Mouse (Mus musculus): ENCODE measurements around the gene Calcoco2. TPM values are rescaled to one million over a fixed set of nuclear protein-coding genes. Genes with fewer than 3 reads are reported as not detected.
"Not testable (repeated sequence)": the region's sequence is repeated elsewhere in the genome, so short reads cannot be mapped to it uniquely, and the experiment has no call there.

Gene Calcoco2
- total RNA-seq (2021), result not detected
- long read RNA-seq, experiment 1, result 0 reads
- long read RNA-seq, experiment 2, result 0 reads

DNA sequence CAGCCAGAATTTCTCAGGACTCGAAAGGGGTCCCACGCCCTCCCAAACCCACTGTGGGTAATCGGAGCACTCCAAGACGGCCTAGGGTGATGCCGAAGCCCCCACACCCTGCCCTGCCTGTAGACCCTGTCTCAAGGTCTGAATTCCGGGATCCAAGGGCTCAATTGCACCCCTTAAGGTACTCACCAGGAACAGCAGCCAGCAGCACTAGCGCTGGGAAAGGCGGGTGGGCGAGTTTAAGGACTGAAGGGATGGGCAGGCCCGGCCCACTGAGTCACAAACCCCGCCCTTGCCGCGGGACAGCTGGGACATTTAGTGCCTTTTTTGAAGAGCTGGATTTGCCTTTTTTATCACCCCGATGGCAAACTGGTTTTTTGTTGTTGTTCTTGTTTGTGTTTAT, at the start of gene Calcoco2:
TSS of gene Calcoco2 (minus strand) at position 214 of the 400 bp plus-strand sequence.
- TF ChIP-seq CTCF (IDR thresholded peaks at IDR 0.05), result no peak
- Histone ChIP-seq H3K4me3 (no peak within 1 kb of the TSS), H3K27ac (no peak within 1 kb of the TSS)
- no peak for DNase-seq (ENCODE audit: extremely low spot score in 1 of 2, low spot score in 2 of 2)
- intact Hi-C loops (cut with DNase I), result no loop called here

DNA sequence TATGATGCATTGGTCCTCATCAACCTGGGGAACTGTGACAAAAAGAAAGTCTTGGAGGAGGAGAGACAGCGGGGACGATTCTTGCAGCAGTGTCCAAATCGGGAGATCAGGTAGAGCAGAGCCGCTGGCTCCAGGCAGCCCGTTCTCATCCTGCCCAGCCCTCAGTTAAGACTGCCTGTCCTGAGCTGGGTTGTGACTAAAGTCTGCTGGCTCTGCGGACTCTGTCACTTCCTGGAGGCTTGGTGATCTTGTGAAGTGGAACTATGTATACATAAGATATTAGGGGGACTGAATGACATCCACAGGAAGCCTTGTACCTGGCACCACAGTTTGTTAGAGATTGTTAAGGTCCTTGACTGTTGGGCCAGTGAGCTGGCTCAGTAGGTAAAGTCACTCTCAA, 35.7 kb upstream of the Calcoco2 start:
- no peak for DNase-seq (ENCODE audit: extremely low spot score in 1 of 2, low spot score in 2 of 2)
- intact Hi-C loops (cut with DNase I), result loop anchor here (10.0 kb wide), 1 partner anchor 717 kb away; no protein-coding TSS in a partner anchor
- Histone ChIP-seq H3K4me3 (no peak overlapping the region), H3K27ac (no peak overlapping the region)
- TF ChIP-seq CTCF (IDR thresholded peaks at IDR 0.05), result no peak

DNA sequence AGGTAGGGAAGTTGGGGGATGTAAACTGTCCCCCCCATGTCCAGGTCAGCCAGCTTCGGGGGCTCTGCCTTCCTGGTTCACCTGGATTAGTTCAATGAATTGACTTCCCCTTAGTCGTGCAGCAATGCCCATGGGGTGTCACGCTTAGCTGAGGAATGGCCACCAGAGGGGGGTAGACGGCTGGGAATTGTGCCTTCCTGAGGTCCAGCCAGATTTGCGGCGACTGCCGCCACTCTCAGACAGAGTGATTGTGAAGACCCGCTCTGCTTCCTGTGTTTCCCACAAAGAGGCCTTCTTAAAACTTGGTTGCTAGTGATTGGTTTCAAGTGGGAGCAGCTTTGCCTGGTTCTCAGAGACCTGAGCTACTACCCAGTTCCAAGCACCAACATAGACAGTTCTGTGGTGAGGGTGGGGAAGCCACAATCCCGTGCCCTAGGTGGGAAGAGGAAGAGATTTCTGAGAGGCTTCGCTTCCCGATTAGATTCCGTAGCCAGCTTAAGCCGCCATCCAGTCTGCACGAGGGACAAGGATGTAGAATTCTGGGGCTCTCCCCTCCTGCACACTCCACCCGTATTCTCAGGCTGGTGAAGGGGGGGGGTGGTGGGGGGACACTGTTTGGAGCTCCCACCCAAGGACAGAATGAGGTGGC, 34.0 kb upstream of the Calcoco2 start:
- peak; percentile 76 for TF ChIP-seq CTCF (IDR thresholded peaks at IDR 0.05)
- peak; percentile 50 to 62 for DNase-seq (ENCODE audit: extremely low spot score in 1 of 2, low spot score in 2 of 2)
- H3K27ac ChIP-seq, result no peak overlapping the region
- intact Hi-C loops (cut with DNase I), result loop anchor here (2.0 to 10.0 kb wide), 2 partner anchors 89 to 719 kb away; no protein-coding TSS in a partner anchor
- no peak overlapping the region for H3K4me3 ChIP-seq

DNA sequence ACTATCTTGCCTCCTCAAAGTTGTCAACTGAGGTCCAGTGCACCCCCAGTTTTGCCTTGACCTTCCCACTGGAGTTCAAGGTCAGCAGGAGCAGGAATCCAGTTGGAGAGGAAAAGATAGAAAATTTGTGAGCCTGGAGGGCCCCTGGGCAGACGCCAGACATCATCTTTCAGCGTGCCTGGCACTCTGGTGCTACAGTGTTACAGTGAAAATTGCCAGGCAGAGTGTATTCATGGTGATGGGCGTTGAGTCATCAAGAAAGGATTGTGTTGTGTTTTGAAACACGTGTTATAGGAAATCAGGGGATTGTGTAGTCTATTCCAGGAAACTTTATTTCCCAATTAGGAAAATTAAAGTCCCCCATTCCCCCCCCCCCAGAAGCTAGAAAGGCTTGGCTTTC, 32.0 kb upstream of the Calcoco2 start:
- intact Hi-C loops (cut with DNase I), result loop anchor here (2.0 to 10.0 kb wide), 2 partner anchors 91 to 721 kb away; no protein-coding TSS in a partner anchor
- no peak overlapping the region for H3K4me3 ChIP-seq
- no peak for TF ChIP-seq CTCF (IDR thresholded peaks at IDR 0.05)
- no peak for DNase-seq (ENCODE audit: extremely low spot score in 1 of 2, low spot score in 2 of 2)
- no peak overlapping the region for H3K27ac ChIP-seq

DNA sequence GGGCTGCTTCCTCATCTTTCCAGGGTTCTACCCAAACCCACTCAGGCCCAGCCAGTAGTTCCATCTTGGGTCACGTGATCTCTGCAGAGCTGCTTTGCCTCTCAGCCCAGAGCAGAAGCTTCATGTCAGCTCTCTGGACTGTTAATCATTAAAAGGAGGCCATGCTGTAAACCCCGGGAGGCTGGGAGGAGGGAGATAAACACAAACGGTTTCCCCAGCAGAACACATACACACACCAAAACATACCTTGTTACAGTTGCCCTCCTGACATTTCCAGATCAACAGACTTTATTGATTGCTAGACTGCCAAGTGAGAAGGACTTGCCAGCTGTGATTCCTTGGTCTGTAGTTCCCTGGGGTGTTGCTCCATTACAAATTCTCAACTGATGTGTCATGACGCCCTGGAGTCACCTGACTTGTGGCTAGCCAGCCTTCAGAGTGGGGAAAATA, 29.0 kb upstream of the Calcoco2 start:
- H3K4me3 ChIP-seq, result no peak overlapping the region
- H3K27ac ChIP-seq, result no peak overlapping the region
- no peak for DNase-seq (ENCODE audit: extremely low spot score in 1 of 2, low spot score in 2 of 2)
- intact Hi-C loops (cut with DNase I), result loop anchor here (10.0 kb wide), 1 partner anchor 724 kb away; no protein-coding TSS in a partner anchor
- TF ChIP-seq CTCF (IDR thresholded peaks at IDR 0.05), result no peak

DNA sequence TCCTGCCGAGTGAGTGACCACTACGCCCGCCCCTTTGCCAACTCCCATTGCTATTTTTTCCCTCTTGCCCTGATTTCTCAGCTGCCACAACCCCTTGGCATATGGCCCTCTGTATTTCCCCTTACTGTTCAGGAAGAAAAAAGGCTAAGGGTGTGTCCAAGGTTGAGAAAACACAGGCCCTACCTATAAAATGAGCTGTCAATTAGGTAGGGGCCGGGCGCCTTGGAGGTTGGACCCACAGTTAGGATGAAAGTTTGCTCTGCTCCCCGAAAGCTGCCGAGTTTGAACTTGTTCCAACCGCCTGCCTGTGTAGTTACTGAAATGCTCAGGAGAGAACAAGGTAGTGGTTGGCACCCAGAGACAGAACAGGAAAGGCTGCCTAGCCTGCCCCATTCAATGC, 24.1 kb upstream of the Calcoco2 start:
- no peak for DNase-seq (ENCODE audit: extremely low spot score in 1 of 2, low spot score in 2 of 2)
- TF ChIP-seq CTCF (IDR thresholded peaks at IDR 0.05), result no peak
- no peak overlapping the region for H3K4me3 ChIP-seq
- intact Hi-C loops (cut with DNase I), result loop anchor here (10.0 kb wide), 1 partner anchor 261 kb away; no protein-coding TSS in a partner anchor
- no peak overlapping the region for H3K27ac ChIP-seq

DNA sequence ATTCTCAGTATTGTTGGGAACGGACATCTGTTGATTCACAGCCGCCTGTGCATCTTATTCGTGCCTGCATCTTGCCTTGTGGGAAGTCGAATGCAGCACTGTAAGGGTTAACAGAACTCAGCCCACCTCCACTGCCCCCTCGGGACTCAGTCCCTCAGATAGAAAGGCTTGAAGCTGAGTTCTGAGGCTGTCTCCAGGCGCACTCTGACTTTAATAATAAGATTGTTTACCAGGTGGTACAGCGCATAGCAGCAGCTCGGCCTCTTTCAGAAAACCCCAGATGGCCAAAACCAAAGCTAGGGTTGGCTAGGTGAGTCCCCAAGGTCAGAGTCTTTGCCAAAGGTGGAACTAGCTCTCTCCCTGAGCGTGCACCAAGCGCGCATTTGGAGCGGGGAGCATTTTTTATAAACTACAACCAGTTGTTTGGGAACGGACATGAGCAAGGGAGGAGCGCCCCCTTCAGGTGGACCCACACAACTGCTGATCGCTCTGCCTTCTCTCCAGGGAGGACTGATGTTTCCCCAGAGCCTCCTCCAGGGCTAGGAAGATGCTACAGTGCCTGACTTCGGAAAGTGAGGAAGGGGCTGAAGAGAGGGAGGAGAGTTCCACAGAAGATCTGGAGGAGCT, 21.6 kb upstream of the Calcoco2 start, which contains the start of gene Ttll6:
TSS of gene Ttll6 (plus strand) at position 548 of the 627 bp plus-strand sequence.
- intact Hi-C loops (cut with DNase I), result loop anchor here (5.0 to 10.0 kb wide), 2 partner anchors 259 to 446 kb away; no protein-coding TSS in a partner anchor
- peak; percentile 75 for TF ChIP-seq CTCF (IDR thresholded peaks at IDR 0.05)
- no peak within 1 kb of the TSS for H3K27ac ChIP-seq
- no peak within 1 kb of the TSS for H3K4me3 ChIP-seq
- peak; percentile 31 to 52 for DNase-seq (ENCODE audit: extremely low spot score in 1 of 2, low spot score in 2 of 2)

DNA sequence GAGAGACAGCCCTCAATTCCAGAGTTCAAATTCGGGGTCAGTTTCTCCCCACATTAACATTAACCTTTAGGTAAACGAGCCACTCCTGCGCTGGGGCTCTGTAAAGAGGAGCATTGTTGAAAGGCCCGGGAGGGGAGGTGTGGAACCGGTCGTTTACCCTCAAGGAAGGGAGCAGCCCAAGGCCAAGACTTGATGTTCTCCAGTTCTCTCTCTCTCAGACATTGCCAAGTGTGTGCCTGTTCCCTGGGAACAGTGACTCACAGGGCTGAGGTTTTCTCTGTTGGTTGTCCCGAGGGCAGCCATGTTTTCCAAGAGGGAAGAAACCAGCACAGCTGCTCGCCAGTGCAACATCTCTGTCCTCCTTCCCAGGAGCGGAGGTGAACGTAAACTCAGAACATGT, 18.8 kb upstream of the Calcoco2 start:
- no peak for DNase-seq (ENCODE audit: extremely low spot score in 1 of 2, low spot score in 2 of 2)
- no peak for TF ChIP-seq CTCF (IDR thresholded peaks at IDR 0.05)
- intact Hi-C loops (cut with DNase I), result loop anchor here (5.0 to 10.0 kb wide), 2 partner anchors 256 to 443 kb away; no protein-coding TSS in a partner anchor
- Histone ChIP-seq H3K27ac (no peak overlapping the region), H3K4me3 (no peak overlapping the region)

DNA sequence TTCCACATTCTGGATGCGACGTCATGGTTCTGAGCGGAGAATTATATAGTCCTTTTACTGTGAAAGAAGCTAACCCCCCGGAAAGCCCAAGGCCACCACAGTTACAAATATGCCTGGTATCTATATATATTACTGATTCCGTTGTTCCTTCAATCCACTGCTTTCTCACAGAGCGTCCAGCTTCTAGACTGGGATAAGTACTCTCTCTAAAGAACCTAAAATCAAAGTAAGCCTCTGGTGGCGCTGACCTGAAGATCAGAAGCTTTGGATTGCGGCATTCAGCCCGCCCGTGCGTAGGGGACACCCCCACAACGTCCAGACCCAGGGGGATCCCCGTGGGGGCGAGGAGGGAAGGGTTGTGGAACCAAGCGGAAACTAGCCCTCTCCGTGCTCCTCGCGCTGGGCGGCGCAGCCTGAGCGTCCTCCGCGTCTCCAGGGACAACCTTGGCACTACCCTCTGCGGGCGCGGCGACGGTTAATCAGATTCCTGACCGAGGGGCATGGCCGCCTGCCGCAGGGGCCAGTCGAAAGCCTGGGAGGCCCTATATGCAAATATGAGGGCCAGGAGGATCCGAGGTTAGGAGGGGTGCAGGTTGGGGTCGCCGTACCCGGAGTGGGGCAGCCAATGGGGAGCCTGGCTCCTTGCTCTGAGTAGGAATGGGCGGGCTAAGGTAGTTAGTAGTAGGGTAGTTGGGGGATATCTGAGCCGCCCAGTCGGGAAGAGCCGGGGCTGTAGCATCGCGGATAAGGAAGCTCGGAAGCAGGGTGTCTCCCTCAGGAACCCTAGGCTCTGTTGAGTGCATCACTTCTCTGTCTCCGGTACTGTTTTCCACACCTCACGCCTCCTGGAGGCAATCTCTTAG, 12.5 kb upstream of the Calcoco2 start:
- TF ChIP-seq CTCF (IDR thresholded peaks at IDR 0.05), result no peak
- peak; percentile 9 to 15 for DNase-seq (ENCODE audit: extremely low spot score in 1 of 2, low spot score in 2 of 2)
- H3K4me3 ChIP-seq, result peak overlapping the region; percentile 21; the same call in 1 of the 2 replicates
- no peak overlapping the region for H3K27ac ChIP-seq
- intact Hi-C loops (cut with DNase I), result no loop called here

DNA sequence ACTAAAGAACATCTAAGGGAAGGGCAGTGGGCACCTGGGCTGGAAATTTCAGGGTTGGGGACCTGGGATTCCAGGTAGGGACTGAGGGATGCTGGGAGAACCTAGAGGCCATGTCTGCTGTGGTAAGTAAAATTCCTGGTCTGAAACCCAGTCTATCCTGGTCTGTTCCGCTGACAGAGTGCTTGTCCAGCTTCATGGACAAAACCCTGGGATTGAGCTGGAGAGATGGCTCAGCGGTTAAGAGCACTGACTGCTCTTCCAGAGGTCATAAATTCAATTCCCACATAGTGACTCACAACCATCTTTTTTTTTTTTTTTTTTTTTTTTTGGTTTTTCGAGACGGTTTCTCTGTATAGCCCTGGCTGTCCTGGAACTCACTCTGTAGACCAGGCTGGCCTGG, 11.0 kb upstream of the Calcoco2 start:
- DNase-seq (ENCODE audit: extremely low spot score in 1 of 2, low spot score in 2 of 2); H3K27ac ChIP-seq; intact Hi-C loops (cut with DNase I); H3K4me3 ChIP-seq: not testable (repeated sequence)

DNA sequence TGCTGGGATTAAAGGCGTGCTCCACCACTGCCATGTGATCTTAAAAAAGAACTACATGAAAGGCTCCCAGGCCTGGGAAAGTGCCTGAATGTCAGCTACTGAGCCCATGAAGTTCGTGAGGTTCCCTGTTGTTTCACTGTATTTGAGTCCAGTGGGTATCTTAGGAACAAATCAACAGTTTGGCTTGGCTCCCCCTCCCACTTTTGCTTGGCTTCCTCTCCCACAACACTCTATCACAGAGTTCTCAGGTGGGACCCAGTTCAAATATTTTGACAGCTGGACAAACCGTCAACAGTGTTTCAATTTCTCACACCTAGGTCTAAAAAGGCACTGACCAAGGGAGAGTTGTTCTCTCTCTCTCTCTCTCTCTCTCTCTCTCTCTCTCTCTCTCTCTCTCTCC, 7.6 kb upstream of the Calcoco2 start:
- Histone ChIP-seq H3K4me3 (no peak overlapping the region), H3K27ac (no peak overlapping the region)
- DNase-seq (ENCODE audit: extremely low spot score in 1 of 2, low spot score in 2 of 2), result no peak
- TF ChIP-seq CTCF (IDR thresholded peaks at IDR 0.05), result no peak
- intact Hi-C loops (cut with DNase I), result no loop called here

DNA sequence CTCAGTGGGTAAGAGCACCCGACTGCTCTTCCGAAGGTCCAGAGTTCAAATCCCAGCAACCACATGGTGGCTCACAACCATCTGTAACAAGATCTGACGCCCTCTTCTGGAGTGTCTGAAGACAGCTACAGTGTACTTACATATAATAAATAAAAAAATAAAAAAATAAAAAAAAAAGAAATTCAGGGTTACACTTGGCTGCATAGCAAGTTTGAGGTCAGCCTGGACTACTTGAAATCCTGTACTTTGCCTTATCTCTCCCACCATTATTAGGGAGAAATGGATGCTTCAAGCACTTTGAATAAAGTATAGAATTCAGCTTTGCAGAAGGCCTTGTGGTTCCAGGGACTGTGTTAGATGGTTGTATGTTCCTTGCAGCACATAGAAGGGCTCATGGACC, 5.2 kb upstream of the Calcoco2 start:
- H3K27ac ChIP-seq; intact Hi-C loops (cut with DNase I); H3K4me3 ChIP-seq; DNase-seq (ENCODE audit: extremely low spot score in 1 of 2, low spot score in 2 of 2): not testable (repeated sequence)

Data from left cerebral cortex, adult 2 months (tissue).